Mouse (Mus musculus): Measurements from ENCODE around the gene Fam47e.

DNA sequence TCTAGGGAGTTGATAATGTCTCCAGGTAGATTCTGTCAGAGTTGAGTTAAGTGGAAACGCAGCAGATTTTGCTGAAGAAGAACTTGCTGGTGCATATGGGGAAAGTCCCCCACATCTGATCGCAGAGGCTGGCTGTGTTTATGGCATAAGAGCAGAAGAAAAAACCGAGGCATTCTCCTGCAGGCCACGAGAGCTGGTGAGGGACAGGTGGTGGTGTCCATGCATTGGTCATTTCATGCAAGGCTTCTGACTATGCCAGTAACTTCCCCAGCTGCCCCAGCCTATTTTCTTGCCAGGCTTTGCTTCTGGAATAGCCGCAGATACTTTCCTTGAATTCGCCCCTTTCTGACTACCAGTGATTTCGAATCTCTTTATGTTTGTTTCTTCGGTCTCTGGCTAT is 42.0 kb downstream of the Fam47e start:
- TF ChIP-seq EP300 (optimal IDR thresholded peaks at IDR 0.05) (no peak), CTCF (IDR thresholded peaks at IDR 0.05; ENCODE audit: low read depth) (no peak)

Measured in stomach, postnatal 0 days (tissue).